Mouse (Mus musculus): ENCODE data around the gene Ing1. TPM values are rescaled to one million over a fixed set of nuclear protein-coding genes. Genes with fewer than 3 reads are reported as not detected.

The Ing1 gene
- total RNA-seq (2023), result 55.6 and 56.3 TPM in 2 replicates

GRCm38 (mm10) chr8:11554799-11555719 is at the start of gene Ing1:
Gene Ing1 (plus strand): TSS chr8:11555571.

GRCm38 (mm10) chr8:11550281-11550948 is 5.0 kb upstream of the Ing1 start, which contains the start of gene Cars2:
Gene Cars2 (minus strand): TSS chr8:11550783.

Other genes with a start within 250 kb of the Ing1 start
- 0.20 and 0.54 TPM in 2 replicates for gene Col4a2, start 242.8 kb upstream of the Ing1 start, total RNA-seq (2023)
- 0.54 and 1.4 TPM in 2 replicates for gene Col4a1, start 242.7 kb upstream of the Ing1 start, total RNA-seq (2023)
- gene Rab20, start 76.9 kb upstream of the Ing1 start, total RNA-seq (2023), result 64.9 and 67.3 TPM in 2 replicates
- gene Naxd, start 58.1 kb upstream of the Ing1 start, total RNA-seq (2023), result 36.4 and 38.9 TPM in 2 replicates
- gene Cars2, start 4.8 kb upstream of the Ing1 start, total RNA-seq (2023), result 14.6 and 25.1 TPM in 2 replicates
- gene Ankrd10, start 80.2 kb downstream of the Ing1 start, total RNA-seq (2023), result 17.5 and 26.4 TPM in 2 replicates
- not detected in 2 replicates for gene 1700016D06Rik, start 145.5 kb downstream of the Ing1 start, total RNA-seq (2023)
- gene Arhgef7, start 172.2 kb downstream of the Ing1 start, total RNA-seq (2023), result 42.4 and 53.5 TPM in 2 replicates